Mouse (Mus musculus) liver, embryonic 12.5 days (tissue): ENCODE data around the gene Zfyve16. TPM values are rescaled to one million over a fixed set of nuclear protein-coding genes. Genes with fewer than 3 reads are reported as not detected.

Experiments
- ATAC-seq: fragments of 200-750 bp; cut with Nextera tagmentation; 2 replicates; pipeline ENCODE4 v1.8.0; 2017; ENCODE audit warnings: moderate number of reproducible peaks, mild to moderate bottlenecking, moderate library complexity
- H3K27ac ChIP-seq: fragments of 300-500 bp; sonication (generic); 2 replicates; pipeline ENCODE4 v1.5.1; 2016; ENCODE audit warnings: mild to moderate bottlenecking
- H3K27me3 ChIP-seq: fragments of 300-500 bp; sonication (generic); replicated peaks from 2 replicates; pipeline ENCODE4 v1.6.1; 2016; ENCODE audit warnings: mild to moderate bottlenecking, moderate library complexity
- H3K36me3 ChIP-seq: fragments of 300-500 bp; sonication (generic); 2 replicates; pipeline ENCODE4 v1.6.1; 2016; ENCODE audit warnings: mild to moderate bottlenecking, moderate library complexity
- H3K4me1 ChIP-seq: fragments of 300-500 bp; sonication (generic); 2 replicates; pipeline ENCODE4 v1.6.1; 2016
- H3K4me2 ChIP-seq: fragments of 300-500 bp; sonication (generic); 2 replicates; pipeline ENCODE4 v1.6.1; 2016; ENCODE audit warnings: mild to moderate bottlenecking, moderate library complexity
- H3K4me3 ChIP-seq: fragments of 300-500 bp; sonication (generic); 2 replicates; pipeline ENCODE4 v1.5.1; 2016; ENCODE audit warnings: mild to moderate bottlenecking, moderate library complexity
- H3K9ac ChIP-seq: fragments of 300-500 bp; sonication (generic); 2 replicates; pipeline ENCODE4 v1.6.1; 2016; ENCODE audit warnings: mild to moderate bottlenecking, moderate library complexity
- H3K9me3 ChIP-seq: fragments of 300-500 bp; sonication (generic); replicated peaks from 2 replicates; pipeline ENCODE4 v1.6.1; 2016; ENCODE audit warnings: mild to moderate bottlenecking, moderate library complexity
- WGBS: fragments of 180-500 bp; shearing (Covaris S2); methylation state at CpG from one replicate; pipeline ENCODE4 v1.1.7; 2016; ENCODE audit not compliant: insufficient replicate concordance; 5-methylcytosine and 5-hydroxymethylcytosine counted together
- polyA plus RNA-seq: library from polyadenylated mRNA; unstranded; fragments of >200 nt; fragmentation: Nextera tagmentation; extraction: Ambion mirVana; gene quantifications from 2 replicates; pipeline ENCODE4 v1.2.1, GENCODE M21; 2016

The Zfyve16 gene
- polyA plus RNA-seq, 1 experiment from 2014 or later: 3.1 TPM

GRCm38 (mm10) chr13:92464698-92465097 is 66.0 kb downstream of the Zfyve16 start:
- 66% methylated on average over 3 of the region's 3 CpGs for WGBS
- ATAC-seq: no peak

DNA sequence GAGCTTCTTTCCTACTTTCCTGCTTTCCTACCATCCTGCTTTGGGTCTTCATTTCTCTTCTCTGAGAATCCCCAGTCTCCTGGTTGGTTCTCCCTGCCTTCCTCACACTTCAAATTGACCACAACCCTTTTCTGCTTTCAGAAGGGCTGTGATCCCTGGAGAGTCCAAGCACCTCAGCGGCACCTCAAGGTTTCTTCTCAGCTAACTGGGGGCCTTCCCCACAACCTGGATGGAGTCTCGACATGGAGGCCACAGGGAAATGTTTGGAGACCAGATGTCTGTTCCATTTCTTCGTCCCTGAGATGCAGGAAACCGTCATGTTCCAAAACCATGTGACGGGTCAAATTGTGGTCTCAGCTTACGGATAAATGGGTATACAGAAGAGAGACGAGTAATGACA is 83.8 kb downstream of the Zfyve16 start:
- Histone ChIP-seq H3K27me3 (no peaks in the 10 kb centered on the region), H3K9ac (no peak overlapping the region), H3K9me3 (no peaks in the 10 kb centered on the region), H3K4me2 (no peak overlapping the region), H3K27ac (no peak overlapping the region), H3K4me1 (no peaks in the 10 kb centered on the region), H3K36me3 (no peaks in the 10 kb centered on the region), H3K4me3 (no peak overlapping the region)
- no peak for ATAC-seq
- WGBS: 68% methylated on average over 7 of the region's 7 CpGs

More at GRCm38 (mm10) chr13:92464698-92465097, 66.0 kb downstream of the Zfyve16 start:
- Histone ChIP-seq H3K4me3 (no peak overlapping the region), H3K27me3 (no peaks in the 10 kb centered on the region), H3K27ac (no peak overlapping the region), H3K9me3 (no peaks in the 10 kb centered on the region), H3K36me3 (0 out of 2 replicates have a peak, but pooled peaks cover 7% of the 10 kb centered on the region), H3K4me2 (no peak overlapping the region), H3K4me1 (no peaks in the 10 kb centered on the region; the same call in none of the 2 replicates), H3K9ac (no peak overlapping the region)

DNA sequence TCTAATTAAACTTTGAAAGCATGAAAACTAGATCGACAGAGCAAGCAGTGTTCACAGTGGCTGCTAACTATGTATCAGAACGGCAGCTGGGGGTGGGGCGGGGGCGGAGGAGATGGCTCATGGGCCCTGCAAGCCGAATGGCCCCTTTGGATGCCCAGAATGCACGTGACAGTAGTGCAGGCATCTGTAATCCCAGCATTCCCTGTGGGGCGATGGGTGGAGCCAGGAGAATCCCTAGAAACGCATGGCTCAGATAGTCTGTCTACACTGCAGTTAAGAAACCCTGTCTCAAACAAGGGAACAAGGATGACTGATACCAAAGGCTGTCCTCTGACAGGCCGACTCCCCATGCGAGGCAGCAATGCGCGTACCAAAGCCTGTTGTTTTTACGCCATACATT is 90.4 kb downstream of the Zfyve16 start:
- no peaks in the 10 kb centered on the region for H3K27me3 ChIP-seq
- ATAC-seq: no peak
- H3K4me2 ChIP-seq: no peak overlapping the region
- H3K27ac ChIP-seq: no peak overlapping the region
- WGBS: 66% methylated on average over 13 of the region's 13 CpGs
- H3K9me3 ChIP-seq: no peaks in the 10 kb centered on the region
- no peak overlapping the region for H3K4me3 ChIP-seq
- no peaks in the 10 kb centered on the region for H3K36me3 ChIP-seq
- no peaks in the 10 kb centered on the region for H3K4me1 ChIP-seq
- no peak overlapping the region for H3K9ac ChIP-seq

- Histone ChIP-seq H3K27me3 (no peaks in the 10 kb centered on the region; the same call in 1 of the 2 replicates), H3K27ac (no peak overlapping the region), H3K4me2 (no peak overlapping the region), H3K9me3 (no peaks in the 10 kb centered on the region), H3K4me1 (no peaks in the 10 kb centered on the region), H3K36me3 (no peaks in the 10 kb centered on the region), H3K9ac (no peak overlapping the region), H3K4me3 (no peak overlapping the region)
- WGBS: 76% methylated on average over 10 of the region's 10 CpGs
- no peak for ATAC-seq
Observed at GRCm38 (mm10) chr13:92438656-92439055, 92.0 kb downstream of the Zfyve16 start.

Other genes starting within 250 kb of the Zfyve16 start
- gene Gm20379, start 224.9 kb downstream of the Zfyve16 start, polyA plus RNA-seq: 0.50 and 0.61 TPM in 2 replicates
- gene Dhfr, start 176.1 kb downstream of the Zfyve16 start, polyA plus RNA-seq: 19.3 and 19.9 TPM in 2 replicates
- 15.8 and 18.1 TPM in 2 replicates for gene Msh3, start 175.9 kb downstream of the Zfyve16 start, polyA plus RNA-seq
- not detected in 2 replicates for gene Ankrd34b, start 105.0 kb downstream of the Zfyve16 start, polyA plus RNA-seq
- gene Fam151b, start 46.9 kb downstream of the Zfyve16 start, polyA plus RNA-seq: 0.19 TPM in 1 of 2 replicates, not detected in the other
- not detected in 2 replicates for gene Spz1, start 45.3 kb upstream of the Zfyve16 start, polyA plus RNA-seq
- gene Serinc5, start 80.2 kb upstream of the Zfyve16 start, polyA plus RNA-seq: 26.7 and 27.6 TPM in 2 replicates